Mouse (Mus musculus): Measurements from ENCODE around the gene Cd3e.

Gene Cd3e

DNA sequence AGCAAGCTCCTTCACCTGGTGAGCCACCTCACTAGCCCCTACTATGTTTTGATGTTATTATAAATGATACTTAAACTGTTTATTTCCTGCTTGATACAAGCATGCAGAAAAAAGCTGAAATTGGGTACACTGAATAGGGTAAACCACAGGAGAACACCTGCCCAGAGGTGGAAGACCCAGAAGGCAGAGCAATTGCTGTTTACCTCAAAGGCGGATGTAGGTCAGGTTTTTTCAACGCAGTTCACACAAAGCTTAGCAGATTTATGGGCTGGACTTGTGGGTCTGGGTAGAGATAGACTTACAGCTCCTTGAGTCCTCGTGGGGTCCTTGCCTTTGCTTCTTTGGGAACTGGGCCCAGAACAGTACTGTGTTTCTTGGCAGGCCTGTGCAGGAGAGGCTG is 6.4 kb upstream of the Cd3e start:
- no peak for DNase-seq (ENCODE audit: low spot score)

- DNase-seq (ENCODE audit: low spot score) = no peak
These were observed 5.5 kb upstream of the Cd3e start for GRCm38 (mm10) chr9:45014879-45015278.

DNA sequence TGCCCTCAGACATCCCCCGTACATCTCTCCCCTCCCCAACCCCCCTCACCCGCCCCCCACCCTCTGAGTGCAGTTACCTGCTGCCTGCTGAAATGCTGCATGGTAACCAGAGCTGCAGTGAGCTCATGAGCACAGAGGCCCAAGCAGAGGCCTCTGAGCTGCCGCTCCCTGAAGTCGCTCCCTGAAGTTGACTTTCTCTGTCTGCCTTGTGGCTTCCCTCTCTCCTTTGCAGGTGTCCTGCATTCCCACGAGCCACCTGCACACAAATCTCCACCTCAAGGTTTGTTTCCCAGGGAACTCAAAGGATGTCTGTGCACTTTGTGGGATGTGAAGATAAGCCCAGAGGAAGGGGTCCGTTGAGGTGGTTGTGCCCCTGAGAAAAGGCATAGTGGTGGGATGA is 1.9 kb upstream of the Cd3e start:
- DNase-seq (ENCODE audit: low spot score) = no peak

DNA sequence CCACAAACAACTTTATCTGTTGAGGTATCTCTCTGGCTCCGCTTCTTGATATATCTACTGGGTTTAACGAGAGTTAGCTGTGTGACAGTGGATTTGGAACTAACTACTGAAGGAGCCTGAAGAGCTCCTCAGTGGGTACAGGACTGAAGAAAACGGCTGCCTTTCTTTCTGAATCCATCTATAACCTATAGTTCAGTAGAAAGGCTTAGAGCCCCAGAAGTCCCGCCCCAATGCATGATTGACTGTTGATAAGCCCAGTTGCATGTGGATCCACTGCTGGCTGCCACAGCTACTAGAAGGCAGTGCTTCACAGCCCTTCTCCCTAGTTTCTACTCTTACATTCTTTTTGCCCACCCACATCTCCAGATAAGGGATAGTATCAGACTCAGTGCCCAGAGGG is 1.0 kb upstream of the Cd3e start:
- no peak for DNase-seq (ENCODE audit: low spot score)

DNA sequence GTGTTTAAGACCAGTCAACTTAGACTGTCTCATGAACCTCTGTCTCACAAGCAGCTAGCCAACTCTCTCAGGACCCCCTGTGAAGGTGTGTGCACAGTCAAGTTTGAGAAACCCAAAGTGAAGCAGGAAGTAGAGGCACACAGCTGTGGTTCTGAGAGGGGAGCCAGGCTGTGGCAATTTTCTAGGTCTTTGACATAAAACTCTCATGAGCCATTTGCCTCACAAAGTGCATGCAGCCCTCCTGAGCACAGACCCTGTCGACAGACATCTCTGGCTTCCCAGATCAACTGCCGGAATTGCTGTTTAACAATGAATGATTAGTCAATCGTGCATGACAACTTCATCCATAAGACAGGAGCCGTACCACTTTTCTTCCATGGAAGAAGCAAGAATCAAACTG is 1.1 kb downstream of the Cd3e start:
- no peak for DNase-seq (ENCODE audit: low spot score)

- no peak for DNase-seq (ENCODE audit: low spot score)
These were observed 2.0 kb downstream of the Cd3e start for GRCm38 (mm10) chr9:45007404-45007803.

- DNase-seq (ENCODE audit: low spot score) = no peak
These were observed 9.2 kb downstream of the Cd3e start for GRCm38 (mm10) chr9:45000249-45000648.

DNA sequence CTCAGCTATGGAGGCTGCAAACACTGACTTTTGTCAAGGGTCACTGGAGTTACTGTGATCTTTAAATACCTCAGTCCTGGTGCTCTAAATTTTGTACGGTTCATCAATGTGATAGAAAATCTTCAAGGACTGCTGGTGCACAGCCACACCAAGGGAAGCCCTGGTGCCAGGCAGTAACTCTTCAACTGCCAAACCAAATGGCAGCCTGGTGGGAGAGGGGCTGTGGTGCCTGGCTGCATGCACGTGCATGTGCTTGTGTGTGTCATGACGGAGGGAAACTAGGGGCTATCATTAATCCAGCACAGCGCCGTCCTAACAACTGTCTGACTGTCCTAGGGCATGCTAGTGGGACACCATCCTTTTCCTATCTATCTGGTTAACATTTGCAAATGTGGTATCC is 9.7 kb downstream of the Cd3e start:
- DNase-seq (ENCODE audit: low spot score) = no peak

GRCm38 (mm10) chr9:44999171-44999570 is 10.3 kb downstream of the Cd3e start:
- no peak for DNase-seq (ENCODE audit: low spot score)

DNA sequence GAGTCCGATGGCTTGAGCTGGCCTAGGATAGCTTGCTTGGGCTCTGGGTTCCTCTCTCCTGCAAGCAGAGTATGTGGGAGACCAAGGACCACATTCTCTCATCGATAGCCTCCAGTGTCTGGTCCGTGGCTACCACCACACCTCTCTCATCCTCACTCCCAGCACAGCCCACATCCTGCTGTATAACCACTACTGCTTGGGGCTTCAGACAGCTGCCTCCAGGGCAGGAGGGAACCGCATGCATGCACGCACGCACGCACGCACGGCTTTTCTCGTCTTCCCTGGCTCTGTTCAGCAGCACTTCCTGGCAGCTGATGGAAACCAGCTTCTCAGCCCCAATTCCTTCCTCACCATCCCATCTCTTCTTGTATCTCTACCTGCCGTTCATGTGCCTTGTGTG is 11.3 kb downstream of the Cd3e start:
- no peak for DNase-seq (ENCODE audit: low spot score)

GRCm38 (mm10) chr9:44996590-44996989 is 12.8 kb downstream of the Cd3e start:
- no peak for DNase-seq (ENCODE audit: low spot score)

DNA sequence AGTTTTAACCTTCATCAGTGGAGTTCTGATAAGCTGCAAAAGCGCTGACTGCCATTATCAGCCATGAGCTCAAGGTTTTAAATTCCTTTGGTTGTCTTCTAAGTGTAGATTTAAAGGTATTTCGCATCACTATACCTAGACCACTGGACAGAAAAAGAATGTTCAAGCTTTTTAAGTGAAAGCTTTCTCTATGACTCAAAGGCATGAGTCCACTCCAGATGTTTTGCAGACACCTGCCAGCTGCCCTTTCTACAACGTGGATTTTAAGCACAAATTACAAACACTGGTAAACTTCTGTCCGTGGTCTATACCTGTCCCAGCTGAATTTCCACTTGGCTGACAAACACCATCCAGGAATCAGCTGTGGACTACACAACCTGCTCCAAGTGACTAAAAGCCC is 14.5 kb downstream of the Cd3e start:
- DNase-seq (ENCODE audit: low spot score) = no peak

- DNase-seq (ENCODE audit: low spot score) = no peak
These were observed 16.2 kb downstream of the Cd3e start for GRCm38 (mm10) chr9:44993268-44993667.

DNA sequence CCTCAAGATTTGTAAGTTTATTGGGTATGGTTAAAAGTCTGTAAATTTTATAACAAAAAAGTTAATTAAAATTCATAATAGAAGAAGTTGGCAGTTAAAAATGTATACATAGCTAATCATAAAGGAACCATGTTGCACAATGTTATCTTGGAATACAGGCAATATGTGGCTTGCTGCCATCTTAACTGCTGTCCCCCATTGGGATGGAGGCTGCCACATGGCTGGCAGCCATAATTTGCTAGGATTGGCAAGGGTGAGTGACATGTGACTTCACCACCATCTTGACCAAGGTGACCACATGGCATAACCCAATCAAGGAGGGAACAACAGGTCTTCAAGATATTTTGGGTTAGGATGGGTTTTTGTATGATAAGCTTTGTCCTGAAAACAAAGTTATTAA is 17.2 kb downstream of the Cd3e start:
- no peak for DNase-seq (ENCODE audit: low spot score)

GRCm38 (mm10) chr9:44991821-44992220 is 17.6 kb downstream of the Cd3e start:
- no peak for DNase-seq (ENCODE audit: low spot score)

DNA sequence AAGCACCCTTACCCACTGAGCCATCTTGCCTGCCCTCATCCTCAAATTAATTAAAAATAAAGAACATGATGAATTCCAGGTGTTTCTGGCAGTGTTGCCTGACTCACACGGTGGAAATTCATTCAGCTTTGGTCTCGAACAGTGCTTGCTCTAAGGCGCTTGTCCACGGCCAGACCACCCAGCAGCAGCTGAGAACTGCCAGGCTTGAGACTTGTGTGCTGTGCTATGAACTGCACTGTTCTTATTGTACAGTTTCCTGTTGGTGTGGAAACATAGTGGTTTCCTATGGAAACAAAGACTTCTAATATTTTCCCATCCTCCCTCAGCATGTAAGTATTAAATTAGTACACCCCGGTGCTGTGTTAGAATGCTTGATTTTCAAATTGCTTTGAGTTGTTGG is 22.5 kb downstream of the Cd3e start:
- no peak for DNase-seq (ENCODE audit: low spot score)

GRCm38 (mm10) chr9:44986242-44986781 is 23.1 kb downstream of the Cd3e start:
- DNase-seq (ENCODE audit: low spot score) = no peak

DNA sequence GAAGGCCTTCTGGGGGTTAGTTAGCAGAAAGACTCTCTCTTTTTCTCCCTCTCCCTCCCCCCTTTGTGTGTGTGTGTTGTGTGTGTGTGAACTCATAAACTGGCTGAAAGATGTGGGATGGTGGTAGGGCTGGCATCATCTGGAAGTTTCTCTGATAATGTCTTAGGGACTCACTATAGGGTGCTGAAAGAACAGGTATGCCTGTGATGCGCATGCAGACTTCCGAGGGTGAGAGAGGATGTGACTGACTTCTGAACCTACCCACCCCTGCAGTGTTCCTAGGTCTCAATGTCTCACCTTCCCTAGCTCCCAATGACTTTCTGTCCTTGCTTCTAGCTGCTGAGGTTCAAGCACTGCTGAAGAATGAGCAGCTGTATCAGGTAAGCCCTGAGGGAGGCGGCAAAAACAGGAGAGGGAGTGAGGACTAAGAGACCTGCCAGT is 23.7 kb downstream of the Cd3e start:
- no peak for DNase-seq (ENCODE audit: low spot score)

DNA sequence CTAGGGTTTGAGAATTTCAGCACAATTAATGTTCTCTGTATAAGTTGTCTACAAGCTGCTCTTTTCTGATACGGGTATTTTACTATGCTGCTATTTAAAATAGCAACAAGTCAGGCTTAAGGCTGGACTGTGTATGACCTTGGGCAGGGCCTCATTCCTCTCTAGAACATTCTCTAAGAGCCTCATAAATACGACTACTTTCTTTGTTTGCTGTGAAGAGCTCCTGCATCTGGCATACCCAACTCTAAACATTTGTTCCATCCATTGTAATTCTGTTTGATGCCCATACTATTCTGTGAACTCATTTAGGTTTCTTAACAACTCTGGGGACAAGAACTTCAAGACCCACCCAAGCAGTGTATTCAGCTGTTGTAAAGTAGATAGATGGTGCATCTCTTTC is 26.4 kb downstream of the Cd3e start:
- DNase-seq (ENCODE audit: low spot score) = no peak

DNA sequence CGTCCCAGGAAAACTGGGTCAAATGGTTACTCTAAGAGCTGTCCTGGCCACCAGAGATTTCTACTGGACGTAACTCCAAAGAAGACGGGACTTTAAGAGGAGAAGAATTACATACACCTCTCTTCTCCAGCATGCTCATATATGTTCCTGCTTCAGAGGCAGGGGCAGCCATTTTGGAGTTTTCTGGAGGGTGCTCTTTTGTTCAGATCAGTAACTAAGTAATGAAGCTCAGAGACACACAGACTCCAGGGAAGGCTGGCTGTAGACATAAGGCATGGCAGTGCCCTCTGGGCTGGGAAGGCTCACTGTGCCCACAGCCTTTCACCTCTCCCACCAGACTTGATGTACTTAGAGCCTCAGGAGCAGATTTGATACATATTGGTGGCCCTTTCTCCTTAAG is 26.9 kb downstream of the Cd3e start:
- no peak for DNase-seq (ENCODE audit: low spot score)

- DNase-seq (ENCODE audit: low spot score) = no peak
These were observed 27.3 kb downstream of the Cd3e start for GRCm38 (mm10) chr9:44982081-44982480.

DNA sequence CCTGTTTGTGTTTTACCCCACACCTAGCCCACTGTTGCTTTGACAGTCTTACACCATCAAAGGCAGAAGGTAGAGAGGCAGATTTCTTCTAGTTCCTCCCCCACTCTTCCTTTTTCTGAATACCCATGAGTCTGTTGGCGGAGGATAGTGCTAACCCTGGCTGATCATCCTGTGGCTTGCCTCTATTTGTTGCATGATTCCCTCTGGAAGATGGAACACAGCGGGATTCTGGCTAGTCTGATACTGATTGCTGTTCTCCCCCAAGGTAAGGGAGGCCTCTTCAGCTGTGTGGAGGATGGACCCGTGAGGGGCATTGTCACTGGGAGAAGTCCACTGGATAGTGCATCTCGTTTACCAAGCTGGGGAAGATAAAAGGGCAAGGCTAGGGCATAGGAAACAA is 27.8 kb downstream of the Cd3e start, which contains the start of gene Cd3d:
Gene Cd3d (plus strand): TSS at position 111 of the 400 bp plus-strand sequence.
- no peak for DNase-seq (ENCODE audit: low spot score)

- DNase-seq (ENCODE audit: low spot score) = no peak
These were observed 28.3 kb downstream of the Cd3e start for GRCm38 (mm10) chr9:44981104-44981503.

DNA sequence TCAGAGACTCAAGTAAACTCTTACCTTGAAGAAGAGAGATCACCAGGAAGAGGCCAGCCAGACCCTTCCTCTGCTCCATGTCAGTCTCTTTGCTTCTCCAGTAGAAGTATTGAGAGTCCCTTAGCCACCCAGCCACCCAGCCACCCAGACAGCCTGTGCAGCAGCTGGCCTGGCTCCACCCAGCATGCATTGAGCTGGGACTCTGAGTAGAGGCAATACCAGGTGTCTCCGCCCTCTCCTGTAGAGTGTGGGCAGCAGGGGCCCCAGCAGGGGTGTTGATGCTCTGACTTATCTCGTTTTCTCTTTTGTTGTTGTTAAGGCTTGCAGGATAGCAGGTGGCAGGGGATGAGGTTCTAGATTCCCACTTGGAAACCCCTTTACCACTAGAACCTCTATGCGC is 29.2 kb downstream of the Cd3e start, which contains the start of gene Cd3g:
Gene Cd3g (minus strand): TSS at position 190 of the 400 bp plus-strand sequence.
- DNase-seq (ENCODE audit: low spot score) = no peak

GRCm38 (mm10) chr9:44979806-44980205 is 29.6 kb downstream of the Cd3e start:
- DNase-seq (ENCODE audit: low spot score) = no peak
